Mouse (Mus musculus) liver, postnatal 0 days (tissue): ENCODE data around the gene Pheta2.
A peak's percentile ranks its signal among the peaks of the same experiment; 100 is the strongest.

Experiments used
- CTCF ChIP-seq: sonication (generic); IDR thresholded peaks from 2 replicates; pipeline ENCODE4 v1.5.1; 2016; ENCODE audit warnings: antibody characterized with exemption, low read depth
- EP300 ChIP-seq: IDR thresholded peaks from 2 replicates; pipeline ENCODE4 v1.6.1; 2016; ENCODE audit warnings: antibody characterized with exemption, low read depth, mild to moderate bottlenecking

GRCm38 (mm10) chr15:82354126-82354945, 15.6 kb downstream of the Pheta2 start, which contains the start of gene Ndufa6:
- TF ChIP-seq CTCF, result peak; percentile 100
- TF ChIP-seq EP300, result peak; percentile 15; the same call in 1 of the 2 replicates
